Mouse (Mus musculus) lung, postnatal 36 days (tissue): Measurements from ENCODE around the gene 1700029P11Rik.
A peak's percentile ranks its signal among the peaks of the same experiment; 100 is the strongest.
"Not testable (repeated sequence)": the region's sequence is repeated elsewhere in the genome, so short reads cannot be mapped to it uniquely, and the experiment has no call there.

Experiments
- DNase-seq: peaks from one replicate; pipeline ENCODE4 v3.0.0; 2022; ENCODE audit warnings: mixed read lengths

1700029P11Rik gene

DNA sequence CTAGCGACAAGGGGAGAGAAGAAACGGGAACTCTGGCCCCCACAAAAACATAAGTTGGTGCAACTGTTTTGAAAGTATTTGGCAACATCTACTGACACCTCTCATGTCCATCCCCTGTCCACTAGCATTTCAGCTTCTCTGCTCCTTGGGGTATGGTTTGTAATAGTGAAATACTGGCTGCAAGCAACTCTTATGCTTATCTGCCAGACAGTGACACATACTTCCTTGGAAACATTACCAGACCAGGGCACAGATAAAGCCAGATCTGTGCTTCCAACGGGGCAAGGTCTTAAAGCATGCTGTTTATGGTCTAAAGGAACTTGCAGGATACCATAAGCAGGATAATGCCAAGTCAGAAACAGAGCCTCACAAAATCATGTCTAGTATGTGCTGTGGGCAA lies 21.4 kb upstream of the 1700029P11Rik start:
- no peak for DNase-seq

DNA sequence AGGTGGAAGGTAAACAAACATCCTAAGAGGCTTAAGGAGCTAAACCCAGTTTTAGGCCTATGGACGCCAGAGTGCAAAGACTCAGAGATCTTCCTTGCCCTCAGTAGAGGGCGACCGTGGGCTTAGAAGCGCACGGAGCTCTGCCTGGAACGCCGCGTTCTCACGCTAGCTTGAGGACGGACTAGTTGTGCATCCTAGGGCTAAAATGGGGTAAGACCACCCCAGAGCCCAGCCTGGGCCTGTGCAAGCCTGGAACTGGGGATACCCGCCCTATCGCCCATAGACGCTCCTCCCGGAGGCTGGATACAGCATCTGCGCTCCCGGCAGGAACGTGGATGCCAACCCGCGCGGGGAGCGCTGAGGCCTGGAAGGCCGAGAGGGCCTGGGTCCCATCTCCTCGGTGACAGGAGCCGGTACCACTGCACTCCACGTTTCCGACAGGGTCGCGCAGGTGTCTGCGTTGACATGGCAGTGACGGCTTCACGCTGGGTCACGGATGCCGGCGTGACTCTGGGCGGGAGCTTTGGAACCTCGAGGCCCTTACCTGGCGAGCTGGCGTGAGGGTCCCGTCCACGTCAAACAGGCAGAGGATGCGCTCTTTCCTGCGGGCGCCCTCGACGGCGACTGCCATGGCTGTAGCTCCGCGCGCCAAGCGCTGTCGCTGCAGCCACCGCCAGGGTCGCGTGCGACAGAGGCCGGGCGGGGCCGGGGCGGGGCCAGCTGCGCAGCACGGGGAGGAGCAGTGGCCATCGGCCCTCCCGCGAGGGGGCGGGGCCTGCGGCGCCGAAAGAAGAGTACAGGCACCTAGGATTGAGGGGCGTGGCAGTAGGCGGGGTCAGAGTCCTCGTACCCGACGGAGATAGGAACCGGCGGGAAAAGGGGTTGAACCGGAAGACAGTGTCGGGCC lies 19.9 kb upstream of the 1700029P11Rik start, which contains the start of gene Pmm1:
Gene Pmm1, minus strand, starts transcription at position 760 of the 907 bp plus-strand sequence.
- DNase-seq: peak; percentile 100

DNA sequence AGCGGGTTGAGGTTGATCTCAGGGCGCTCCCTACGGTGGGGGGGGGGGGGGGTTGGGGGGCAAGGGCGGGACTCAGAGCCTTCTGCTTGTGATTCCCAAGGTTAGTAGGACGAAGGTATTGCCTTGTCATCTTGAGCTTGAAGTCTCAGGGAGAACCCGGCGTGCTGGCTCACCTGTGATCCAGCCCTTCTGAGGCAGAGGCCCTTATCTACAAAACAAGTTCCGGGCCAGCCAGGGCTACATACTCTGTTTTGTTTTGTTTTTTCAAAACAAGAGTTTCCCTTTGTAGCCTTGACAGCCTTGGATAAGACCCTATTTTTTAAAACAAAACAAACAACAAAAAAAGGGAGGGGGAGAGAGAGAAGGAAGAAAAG lies 19.3 kb upstream of the 1700029P11Rik start:
- no peak for DNase-seq

DNA sequence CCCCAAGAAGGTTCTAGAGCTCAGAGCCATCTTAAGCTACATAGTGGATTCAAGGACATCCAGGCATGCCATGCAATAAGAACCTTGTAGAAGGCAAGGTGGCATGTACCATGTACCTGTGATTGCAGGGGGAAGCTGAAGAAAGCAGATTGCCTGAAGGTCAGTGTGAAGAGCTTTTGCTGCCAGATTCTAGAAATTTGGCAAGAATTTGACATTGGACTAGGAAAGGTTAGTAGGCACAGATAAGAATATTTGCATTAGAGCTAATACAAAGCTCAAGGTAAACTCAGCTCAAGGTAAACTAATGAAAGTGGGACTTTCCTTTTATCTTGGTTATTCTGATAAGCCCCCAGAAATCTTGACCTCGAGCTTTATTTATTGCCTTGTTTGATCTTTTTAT lies 16.1 kb upstream of the 1700029P11Rik start:
- DNase-seq: no peak

DNA sequence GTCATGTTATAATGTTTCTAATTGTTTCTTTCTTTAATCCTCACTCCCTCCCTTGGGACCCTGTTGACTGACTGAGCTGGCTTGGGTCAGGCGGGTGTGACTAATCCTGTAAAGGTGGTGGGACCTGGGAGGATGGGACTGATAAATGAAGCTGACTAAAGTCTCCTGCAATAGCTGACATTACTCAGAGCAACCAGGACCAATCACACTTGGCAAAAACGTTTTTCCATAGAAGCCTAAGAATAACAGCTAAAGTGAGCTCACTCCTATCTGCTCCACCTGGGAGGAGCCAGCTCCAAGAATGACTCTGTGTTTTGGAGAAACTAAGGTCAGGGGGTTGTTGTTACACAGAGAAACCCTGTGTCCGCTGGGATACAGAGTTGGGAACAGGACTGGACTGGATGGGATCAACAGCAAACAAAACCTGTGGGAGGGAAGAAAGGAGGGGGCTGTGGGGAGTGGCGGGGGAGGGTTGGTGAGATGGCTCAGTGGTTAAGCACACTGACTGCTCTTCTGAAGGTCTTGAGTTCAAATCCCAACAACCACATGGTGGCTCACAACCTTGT lies 15.3 kb upstream of the 1700029P11Rik start:
- DNase-seq: no peak

DNA sequence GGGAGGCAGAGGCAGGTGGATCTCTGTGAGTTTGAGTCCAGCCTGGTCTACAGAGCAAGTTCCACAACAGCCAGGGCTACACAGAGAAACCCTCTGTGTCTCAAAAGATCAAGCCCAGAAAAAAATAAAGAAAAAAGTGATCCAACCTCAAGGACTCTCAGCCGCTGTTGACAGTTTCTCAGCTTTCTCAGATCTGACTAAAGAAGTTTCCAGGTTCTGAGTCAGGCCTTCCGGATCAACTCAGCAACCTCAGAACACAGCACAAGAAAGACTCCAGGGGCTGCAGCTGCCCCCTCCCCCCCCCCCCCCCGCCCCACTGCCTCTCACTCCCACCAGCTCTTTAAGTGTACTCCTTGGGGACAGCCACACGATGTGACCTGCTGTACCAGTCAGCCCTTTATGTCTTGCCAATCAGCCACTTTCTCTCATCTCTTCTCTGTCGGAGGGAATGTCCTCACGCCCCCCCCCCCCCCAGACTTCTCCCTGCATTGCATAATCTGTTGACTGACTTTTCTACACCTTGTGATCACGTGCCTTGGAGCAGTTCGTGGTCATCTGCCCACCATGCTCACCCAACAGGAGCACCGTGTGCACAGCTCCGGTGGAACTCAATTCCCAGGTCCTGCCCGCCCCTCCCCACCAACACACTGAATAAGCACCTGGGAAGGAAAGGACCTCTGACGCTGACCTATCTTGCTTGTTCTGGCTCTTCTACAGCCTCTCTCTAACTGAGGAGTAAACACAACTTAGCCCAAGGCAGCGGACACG lies 14.1 kb upstream of the 1700029P11Rik start:
- peak; percentile 30 for DNase-seq

DNA sequence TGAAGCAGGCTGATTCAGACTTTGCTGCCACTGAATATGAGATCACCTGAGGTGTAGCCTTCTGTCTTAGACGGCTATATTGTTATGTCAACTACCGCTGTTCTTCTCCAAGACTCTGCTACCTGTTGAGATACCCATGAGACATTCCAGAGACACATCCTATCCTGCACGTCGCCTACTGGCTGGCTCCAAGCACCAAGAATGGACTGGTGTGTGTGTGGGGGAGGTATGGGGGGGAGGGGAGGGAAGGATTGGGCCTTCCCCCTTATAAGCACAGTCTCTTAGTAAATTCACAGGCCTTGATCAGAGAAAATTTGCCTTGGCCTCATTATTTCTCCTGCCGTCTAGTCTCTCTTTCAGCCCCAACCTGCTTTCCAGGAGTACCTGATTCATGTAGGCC lies 12.5 kb upstream of the 1700029P11Rik start:
- DNase-seq: no peak

DNA sequence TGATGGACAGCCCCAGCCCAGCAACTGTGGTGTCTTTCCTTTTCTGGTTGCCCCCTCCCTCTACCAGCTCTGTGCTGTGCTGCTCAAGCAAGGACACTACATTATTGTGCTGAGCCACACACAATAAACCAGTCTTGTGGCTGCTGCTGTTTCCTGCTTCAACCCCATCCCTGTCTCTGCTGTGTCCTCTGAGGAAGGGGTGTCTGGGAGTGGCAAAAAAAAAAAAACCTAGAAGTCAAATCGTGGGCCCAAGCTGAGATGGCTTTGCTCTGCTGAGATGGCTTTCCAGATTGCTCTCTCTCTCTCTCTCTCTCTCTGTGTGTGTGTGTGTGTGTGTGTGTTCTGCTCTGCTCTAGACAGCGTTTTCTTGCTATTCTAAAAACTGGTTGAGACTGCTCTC lies 11.9 kb upstream of the 1700029P11Rik start:
- DNase-seq: no peak

DNA sequence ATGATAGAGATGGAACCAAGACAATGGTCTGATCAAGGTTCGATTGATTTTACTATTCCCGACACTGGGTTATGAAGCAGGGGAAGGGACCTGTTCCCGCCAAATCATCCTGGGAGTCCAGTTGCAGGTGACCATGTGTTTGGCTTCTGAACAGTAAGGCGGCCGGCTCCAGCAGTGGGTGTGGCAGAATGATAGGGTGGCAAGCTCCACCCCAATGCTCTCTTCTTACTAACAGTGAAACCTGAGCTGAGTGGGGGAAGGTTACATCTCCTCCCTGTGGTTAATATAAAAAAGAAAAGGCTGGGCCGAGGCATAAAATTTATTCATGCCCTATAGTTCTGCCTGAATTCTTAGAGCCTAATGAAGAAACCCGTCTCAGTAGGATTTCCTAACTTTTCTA lies 11.2 kb upstream of the 1700029P11Rik start:
- DNase-seq: peak; percentile 56

DNA sequence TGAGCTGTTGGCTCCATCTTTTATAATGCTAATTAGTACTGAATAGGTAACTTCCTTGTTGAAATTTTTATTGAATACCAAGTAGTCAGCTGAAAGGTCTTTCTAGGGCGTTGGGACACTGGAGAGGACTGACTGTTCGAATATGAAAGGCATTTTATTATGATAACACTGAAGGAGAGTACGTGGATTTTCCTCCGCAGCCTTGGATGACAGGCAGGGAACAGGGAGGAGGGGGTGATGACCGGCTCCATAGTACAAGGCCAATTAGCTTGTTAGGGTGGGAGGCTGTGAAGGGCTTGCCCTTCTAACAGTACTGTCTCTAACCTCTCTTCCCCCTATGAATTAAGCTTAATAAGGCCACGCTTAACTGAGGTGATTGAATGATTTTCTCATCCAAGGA lies 10.7 kb upstream of the 1700029P11Rik start:
- not testable (repeated sequence) for DNase-seq

DNA sequence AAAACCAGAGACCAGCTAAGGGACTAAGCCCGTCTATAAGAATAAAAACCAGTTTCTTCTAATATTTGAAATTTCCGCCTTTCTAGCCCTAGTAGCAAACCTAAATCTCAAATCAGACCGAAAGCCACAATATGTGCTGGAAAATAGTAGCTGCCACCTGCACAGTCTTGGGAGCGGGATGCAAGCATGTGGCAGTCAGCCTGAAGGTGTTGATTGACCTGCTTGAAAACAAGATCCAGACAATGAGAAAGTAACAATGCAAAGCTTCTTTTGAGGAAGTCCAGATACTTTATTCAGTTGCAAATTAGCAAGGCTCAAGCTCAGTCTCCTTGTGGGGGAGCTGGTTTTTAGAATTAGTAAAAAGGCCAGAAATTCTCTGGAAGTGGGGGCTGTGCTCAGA lies 9.8 kb upstream of the 1700029P11Rik start:
- DNase-seq: not testable (repeated sequence)

DNA sequence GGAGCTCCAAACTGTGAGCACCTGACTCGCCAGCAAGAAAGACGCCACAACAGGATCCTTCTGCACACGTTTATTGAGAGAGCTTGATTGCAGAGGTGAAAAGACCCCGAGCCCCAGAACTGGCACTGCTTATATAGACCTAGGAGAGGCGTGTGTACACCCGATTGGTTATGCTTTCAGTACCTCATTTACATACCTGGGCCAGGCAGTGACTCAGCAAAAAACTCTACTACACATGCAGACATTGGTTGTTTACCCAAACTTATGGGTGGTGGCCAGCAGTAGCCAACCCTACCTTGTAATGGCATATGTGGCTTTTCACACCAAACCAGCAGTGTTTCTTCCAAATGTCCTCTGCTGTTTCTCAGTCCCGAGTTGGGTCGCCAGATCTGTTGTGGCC lies 5.2 kb upstream of the 1700029P11Rik start:
- DNase-seq: not testable (repeated sequence)

DNA sequence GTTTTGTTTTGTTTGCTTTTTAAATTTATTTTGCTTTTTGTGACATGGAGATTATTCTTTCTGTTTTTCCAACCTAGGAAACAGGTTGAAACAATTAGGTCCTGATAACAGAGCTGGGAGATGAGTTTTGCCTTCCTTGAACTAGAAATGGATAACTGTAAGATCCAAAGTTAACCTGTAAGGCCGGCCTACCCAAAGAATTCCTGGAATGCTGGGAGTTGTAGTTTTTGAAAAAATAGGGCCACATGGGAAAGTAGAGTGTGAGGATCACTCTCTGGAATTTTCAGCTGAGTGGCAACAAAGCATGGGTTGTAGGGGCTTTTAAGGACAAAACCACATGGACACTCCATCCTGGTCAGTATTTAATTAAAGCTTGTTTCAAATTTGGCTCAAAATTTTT lies 1.8 kb downstream of the 1700029P11Rik start:
- DNase-seq: no peak

DNA sequence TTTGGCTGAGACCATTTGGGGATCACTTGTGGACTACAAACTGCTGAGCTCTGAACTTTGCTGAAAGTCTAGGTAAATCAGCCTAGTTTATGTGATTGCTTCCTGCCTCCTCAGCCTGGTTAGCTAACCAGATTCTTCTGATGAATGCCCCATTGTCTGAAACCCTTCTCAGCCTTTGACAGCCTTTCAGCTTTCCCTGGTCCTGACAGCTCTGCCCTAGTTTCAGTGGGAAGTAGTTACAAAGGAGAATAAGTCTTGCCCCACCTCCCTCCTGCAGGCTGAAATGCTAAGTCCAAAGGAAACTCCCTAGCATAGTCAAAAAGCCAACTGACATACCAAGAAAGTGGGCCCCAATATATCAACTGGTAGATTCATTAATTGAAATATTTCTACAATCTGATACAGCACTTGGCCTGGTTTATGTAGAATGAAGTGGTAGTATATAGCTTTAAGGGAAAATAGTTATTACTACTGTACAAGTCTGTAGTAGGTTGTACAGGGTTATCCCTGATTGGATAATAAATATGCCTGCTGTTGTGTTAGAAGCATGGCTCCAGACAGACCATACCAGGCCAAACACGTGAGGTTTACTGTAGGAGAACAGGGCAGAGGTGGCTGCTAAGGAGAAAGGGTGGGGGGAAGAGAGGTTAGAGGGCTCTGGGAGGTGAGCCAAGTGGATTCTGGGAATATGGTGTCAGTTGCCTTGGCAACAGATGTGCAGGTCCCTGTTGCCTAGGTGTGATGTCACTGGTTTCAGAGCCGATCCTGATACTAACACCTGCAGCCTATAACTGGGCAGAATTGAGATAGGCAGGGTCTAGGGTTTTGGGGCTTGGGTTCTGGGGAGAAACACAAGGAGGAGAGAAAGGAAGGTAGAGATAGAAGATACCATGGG lies 5.2 kb downstream of the 1700029P11Rik start:
- DNase-seq: no peak

DNA sequence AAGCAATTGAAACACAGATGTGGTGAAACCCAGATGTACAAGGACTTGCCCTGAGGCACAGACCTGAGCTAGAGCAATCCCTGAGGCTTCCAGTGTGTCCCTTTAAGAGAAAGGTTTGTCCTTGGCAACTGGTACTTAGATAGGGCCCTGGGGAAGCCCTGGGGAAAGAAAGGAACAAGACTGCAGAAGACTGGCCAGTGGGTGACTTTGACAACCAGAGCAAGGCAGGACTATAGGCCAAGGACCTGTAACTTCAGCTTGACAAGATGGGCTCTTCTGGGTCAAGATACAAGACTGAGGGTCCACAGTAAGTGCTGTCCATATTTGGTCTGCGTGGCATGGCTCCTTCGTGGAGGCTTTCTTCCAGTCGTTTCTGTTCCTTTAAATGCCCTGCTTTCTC lies 7.3 kb downstream of the 1700029P11Rik start, which contains the start of gene Xrcc6:
Gene Xrcc6, plus strand, starts transcription at position 190 of the 400 bp plus-strand sequence.
- DNase-seq: no peak

DNA sequence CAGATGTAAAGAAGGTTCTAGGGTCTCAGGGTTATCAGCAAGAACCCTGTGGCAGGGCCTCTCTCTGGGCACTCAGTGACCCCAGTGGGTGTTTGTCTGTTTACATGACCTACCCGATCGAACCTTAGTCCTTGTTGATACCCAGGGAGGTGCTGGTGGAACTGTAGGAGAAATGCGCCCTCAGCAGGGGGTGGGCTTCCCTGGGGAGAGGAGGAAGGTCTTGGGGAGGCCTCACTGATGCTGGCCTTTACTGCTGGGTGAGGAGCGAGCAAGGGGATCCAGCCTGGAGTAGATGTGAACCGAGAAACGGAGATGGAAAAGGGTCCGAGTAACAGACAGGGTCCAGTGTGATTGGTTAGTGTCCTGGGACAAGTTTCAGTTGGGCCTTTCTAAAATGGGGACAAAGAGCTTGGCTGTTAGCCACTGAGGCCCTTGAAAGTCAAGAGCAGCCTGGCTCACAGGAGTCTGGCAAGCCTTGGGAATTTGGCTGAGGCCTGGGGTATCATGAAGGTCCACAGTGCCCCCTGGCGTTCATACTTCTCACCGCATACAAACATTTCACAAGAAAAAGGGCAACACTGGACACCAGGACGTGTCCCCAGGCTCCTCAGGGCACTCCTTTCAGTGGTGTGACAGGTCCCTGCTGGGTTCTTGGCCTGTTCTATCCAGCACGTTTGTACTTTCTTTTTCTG lies 9.2 kb downstream of the 1700029P11Rik start:
- DNase-seq: peak; percentile 97

DNA sequence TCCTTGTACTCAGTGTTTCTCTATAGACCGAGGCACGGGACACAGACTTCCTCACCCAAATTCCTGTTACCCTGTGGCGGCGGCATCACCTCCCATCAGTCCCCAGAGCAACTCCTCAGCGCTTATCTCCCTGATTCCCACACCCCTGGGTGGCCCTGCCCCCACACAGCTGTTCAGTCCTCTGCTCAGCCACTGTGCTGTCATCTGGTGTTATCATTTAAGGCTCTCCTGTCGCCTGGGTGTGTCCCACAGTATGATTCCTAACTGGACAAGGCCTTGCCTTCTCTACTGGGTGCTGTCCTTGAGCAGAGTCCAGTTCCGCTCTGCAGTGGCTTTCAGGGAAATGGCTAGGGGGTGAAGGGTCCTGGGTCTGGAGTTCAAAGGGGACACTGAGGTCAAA lies 10.2 kb downstream of the 1700029P11Rik start:
- no peak for DNase-seq

DNA sequence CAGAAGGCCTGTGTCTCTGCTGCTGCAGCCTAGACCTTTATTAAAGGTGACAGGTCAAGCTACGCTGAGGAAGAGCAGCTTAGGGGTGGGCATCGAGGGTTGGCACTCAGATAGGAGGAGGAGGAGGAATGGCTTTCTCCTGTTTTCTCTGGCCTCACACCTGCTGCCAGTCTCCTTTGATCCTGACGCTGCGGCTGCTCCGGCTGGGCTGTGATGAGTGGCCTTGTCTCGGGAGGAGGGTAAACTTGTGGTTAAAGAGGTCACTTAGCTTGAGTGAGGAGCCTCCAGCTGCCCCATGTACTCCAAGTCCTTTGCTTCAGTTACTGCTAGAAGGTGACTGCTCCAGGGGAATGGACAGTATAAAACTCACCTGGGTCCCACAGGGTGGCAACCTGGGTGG lies 13.7 kb downstream of the 1700029P11Rik start:
- no peak for DNase-seq

DNA sequence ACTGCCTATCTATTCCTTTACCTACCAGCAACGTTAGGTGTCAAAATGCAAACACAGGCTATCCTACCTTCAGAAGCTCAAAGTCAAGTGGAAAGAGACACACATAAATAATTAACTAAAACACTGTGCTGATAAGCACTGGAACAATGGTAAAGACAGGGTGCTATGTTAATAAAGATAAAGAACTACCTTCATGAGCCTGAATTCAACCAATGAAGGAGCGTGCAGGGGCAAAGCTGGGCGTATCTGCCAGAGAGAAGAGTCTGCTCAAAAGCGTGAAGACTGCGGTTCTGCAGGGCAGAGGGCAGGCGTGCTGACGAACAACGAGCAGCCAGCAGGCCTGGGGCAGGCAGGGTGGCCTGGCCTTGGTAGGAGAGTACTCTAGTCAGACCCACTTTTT lies 23.9 kb downstream of the 1700029P11Rik start:
- DNase-seq: no peak

DNA sequence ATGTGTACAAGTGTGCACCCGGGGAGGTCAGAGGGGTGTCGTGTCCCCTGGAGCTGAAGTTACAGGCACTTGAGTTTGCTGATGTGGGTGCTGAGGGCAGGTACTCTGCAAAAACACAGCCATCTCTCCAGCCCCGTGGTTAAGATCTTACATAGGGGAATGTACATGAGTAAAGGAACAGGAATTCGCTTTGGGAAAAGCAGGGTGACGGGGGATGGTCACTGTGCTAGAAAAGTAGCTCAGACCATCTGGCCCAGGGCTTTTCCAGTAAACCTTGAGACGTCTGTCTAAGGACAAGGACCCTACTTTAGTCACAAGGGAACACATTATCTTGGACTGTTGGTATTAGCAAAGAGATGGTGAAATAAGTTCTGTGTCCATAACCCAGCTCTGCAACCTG lies 31.6 kb downstream of the 1700029P11Rik start:
- DNase-seq: no peak

DNA sequence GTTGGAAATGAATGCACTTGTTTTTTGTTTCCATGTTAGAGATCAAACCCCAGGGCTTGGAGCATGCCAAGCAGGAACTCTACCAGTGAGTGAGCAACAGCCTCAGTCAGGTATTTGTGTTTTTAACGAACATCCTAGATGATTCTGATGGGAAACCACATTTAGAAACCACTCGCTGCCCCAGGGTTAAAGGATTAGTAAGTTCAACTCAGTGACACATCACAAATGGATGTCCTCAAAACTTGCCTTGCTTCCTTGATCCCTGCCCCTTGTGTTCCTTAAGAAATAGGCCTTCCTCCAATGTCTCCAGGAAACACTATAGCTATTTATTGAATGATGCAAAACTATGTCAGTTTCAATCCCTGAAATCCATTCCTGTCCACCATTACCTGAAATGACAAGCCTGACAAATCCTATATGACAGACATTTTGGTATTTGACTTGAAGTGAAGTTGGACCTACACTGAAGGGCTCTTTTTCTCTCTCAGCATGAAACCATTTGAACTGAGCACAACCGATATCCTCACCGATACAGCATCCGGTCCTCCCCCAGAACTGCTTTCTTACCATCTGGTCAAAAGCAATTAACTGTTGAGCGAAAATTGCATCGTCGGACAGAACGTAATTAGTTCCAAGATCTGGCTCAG lies 34.5 kb downstream of the 1700029P11Rik start:
- no peak for DNase-seq
